Mouse (Mus musculus) kidney, adult 2 months (tissue): ENCODE results near the gene Fam163b.

Experiments
- CTCF ChIP-seq: fragments of 200-500 bp; conservative IDR thresholded peaks from 2 replicates; pipeline ENCODE4 v1.5.1; 2011; ENCODE audit warnings: low read depth, mild to moderate bottlenecking, control low read depth, low read length, moderate library complexity, mixed read lengths; ENCODE audit not compliant: insufficient read depth, insufficient read length
- POLR2A ChIP-seq: fragments of 200-500 bp; IDR thresholded peaks from one replicate; pipeline ENCODE4 v1.6.1; 2011; ENCODE audit warnings: low read depth, low read length, control low read depth

- TF ChIP-seq POLR2A (no peak), CTCF (peak; percentile 27; the same call in 1 of the 2 replicates)
Observed at GRCm38 (mm10) chr2:27077655-27078244, 64.5 kb downstream of the Fam163b start.
